Mouse (Mus musculus): Measurements from ENCODE around the gene Pmfbp1.

The Pmfbp1 gene

GRCm38 (mm10) chr8:109505560-109505959, 11.7 kb downstream of the Pmfbp1 start:
- no peak for DNase-seq

GRCm38 (mm10) chr8:109524008-109524407, 30.2 kb downstream of the Pmfbp1 start:
- no peak for DNase-seq

- no peak for DNase-seq
Measured at GRCm38 (mm10) chr8:109535140-109535990, 41.5 kb downstream of the Pmfbp1 start.

- DNase-seq: peak; percentile 37
Measured at GRCm38 (mm10) chr8:109536703-109537102, 42.9 kb downstream of the Pmfbp1 start.

GRCm38 (mm10) chr8:109542165-109542564, 48.3 kb downstream of the Pmfbp1 start:
- DNase-seq: no peak

- no peak for DNase-seq
Measured at GRCm38 (mm10) chr8:109542748-109543519, 49.1 kb downstream of the Pmfbp1 start.

GRCm38 (mm10) chr8:109544049-109544448, 50.2 kb downstream of the Pmfbp1 start:
- DNase-seq: no peak

DNA sequence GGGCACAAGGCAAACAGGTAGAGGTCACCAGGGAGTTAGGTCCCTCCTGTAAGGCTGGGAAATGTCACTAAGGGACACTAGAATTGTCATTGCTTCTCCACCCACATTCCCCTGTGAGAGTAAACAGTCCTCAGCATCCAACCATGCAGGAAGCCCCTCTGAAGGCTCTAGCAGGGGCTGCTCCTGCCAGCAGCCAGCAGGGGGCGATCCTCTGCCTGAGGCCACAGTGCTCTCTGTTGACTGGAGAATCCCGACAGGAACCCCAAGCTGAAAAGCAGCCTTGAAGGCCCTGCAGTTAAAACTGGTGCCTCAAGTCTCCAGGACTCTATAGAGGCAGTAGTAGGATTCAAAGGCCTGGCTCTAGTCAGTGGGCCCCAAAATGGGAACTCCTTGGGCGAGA, 57.8 kb downstream of the Pmfbp1 start:
- no peak for DNase-seq

GRCm38 (mm10) chr8:109563881-109564280, 70.1 kb downstream of the Pmfbp1 start:
- no peak for DNase-seq

- DNase-seq: no peak
Measured at GRCm38 (mm10) chr8:109564766-109565165, 70.9 kb downstream of the Pmfbp1 start.

- peak; percentile 98 for DNase-seq
Measured at GRCm38 (mm10) chr8:109565498-109566333, 71.9 kb downstream of the Pmfbp1 start, which contains the start of the genes Dhx38 and Txnl4b. Gene Dhx38, minus strand, starts transcription at chr8:109565861. Gene Txnl4b, plus strand, starts transcription at chr8:109565892.

- no peak for DNase-seq
Measured at GRCm38 (mm10) chr8:109571139-109571538, 77.3 kb downstream of the Pmfbp1 start.

GRCm38 (mm10) chr8:109576311-109576710, 82.5 kb downstream of the Pmfbp1 start:
- no peak for DNase-seq

DNA sequence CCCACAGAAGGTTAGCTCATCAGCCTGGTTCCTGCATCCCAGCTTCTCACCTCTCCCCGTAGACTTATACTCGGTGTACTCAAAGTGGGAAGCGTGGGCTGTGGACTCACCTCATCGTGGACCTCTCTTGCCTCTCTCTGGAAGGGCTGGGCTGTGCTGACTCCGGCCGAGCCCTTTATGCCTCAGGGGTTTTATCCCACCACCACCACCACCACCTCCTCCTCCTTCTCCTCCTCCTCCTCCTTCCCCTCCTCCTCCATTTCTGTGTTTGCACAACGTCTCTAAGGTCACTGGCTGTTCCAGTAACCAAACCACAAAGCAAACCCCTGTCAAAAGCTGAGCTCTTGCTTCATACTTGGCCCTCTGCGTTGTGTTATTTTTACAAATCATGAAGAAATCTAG, 85.1 kb downstream of the Pmfbp1 start, which contains the start of gene Hp:
Hp (minus strand) TSS at position 273 of the 402 bp plus-strand sequence.
- no peak for DNase-seq

GRCm38 (mm10) chr8:109584293-109584692, 90.5 kb downstream of the Pmfbp1 start:
- no peak for DNase-seq

GRCm38 (mm10) chr8:109584830-109585229, 91.0 kb downstream of the Pmfbp1 start:
- no peak for DNase-seq

DNA sequence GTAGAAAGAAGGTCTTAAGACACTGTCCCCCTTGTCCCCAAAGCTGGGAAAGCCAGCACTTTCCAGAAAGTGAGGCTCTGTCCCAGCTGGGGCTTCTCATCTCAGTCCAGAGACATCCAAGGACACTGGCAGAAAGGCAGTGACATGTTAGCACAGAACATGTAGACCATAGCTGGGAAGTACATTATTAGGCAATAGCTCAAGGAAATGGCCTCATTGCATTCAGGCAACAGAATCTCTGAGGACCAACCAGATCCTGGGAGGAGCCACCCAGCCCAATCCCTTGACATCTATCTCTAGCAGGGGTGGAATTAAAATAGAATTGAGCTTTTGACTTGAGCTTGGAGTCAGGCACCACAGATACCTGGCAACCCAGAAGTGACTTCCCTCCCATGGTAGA, 91.8 kb downstream of the Pmfbp1 start:
- DNase-seq: no peak

DNA sequence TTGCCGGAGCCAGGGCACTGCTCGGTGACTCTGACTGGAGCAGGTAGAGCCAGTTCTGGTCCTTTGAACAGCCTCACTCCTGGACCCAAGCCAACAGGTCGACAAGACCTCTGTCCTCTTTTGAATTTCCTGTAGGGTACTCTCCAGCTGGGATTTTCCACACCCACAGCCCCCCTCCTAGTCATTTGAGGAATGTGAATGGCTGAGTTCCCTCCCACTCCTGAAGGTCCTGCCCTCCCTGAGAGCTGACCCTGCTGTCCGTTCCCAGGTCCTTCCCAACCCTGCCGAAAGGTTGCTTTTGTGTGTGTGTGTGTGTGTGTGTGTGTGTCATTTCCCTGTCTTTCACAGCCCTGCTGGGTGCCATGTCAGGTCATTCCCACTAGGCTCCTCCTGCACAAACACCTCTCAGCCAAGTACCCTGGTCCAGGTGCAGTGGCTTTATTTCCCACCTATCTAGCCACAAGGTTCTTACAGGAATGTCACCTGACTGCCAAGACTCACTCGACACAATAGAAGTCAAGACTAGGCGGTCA, 93.2 kb downstream of the Pmfbp1 start:
- no peak for DNase-seq

GRCm38 (mm10) chr8:109590901-109591300, 97.1 kb downstream of the Pmfbp1 start:
- no peak for DNase-seq

DNA sequence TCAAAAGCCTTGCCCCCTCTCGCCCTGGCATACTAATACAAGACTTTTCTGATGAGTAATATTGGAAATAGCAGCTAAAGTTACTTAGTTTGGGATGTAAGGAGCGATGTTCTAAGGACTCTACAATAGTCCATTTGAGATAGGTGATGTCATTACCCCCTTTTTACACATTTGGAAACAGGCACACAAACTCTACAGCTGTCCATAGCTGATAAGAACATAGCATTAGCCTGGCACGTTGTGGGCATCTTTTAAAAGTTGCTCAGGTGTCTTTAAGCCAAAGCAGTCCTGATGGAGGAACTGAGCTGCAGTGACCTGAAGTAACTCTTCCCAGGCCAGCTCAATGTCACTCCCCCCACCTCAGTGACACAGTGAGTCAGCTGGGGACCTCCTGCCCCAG, 97.5 kb downstream of the Pmfbp1 start:
- DNase-seq: no peak

GRCm38 (mm10) chr8:109592164-109592563, 98.3 kb downstream of the Pmfbp1 start:
- DNase-seq: no peak

Measured in cerebellum, adult 8-10 months (tissue).